Mouse (Mus musculus): ENCODE results near the gene Ttc4. TPM values are rescaled to one million over a fixed set of nuclear protein-coding genes. Genes with fewer than 3 reads are reported as not detected.

Gene Ttc4
- total RNA-seq, 2 experiments from 2014 or later, result 45.7 to 45.9 TPM

- DNase-seq (ENCODE audit: low spot score in 2 of 2), result no peak
Observed at GRCm38 (mm10) chr4:106653051-106653450, 25.7 kb downstream of the Ttc4 start.

DNA sequence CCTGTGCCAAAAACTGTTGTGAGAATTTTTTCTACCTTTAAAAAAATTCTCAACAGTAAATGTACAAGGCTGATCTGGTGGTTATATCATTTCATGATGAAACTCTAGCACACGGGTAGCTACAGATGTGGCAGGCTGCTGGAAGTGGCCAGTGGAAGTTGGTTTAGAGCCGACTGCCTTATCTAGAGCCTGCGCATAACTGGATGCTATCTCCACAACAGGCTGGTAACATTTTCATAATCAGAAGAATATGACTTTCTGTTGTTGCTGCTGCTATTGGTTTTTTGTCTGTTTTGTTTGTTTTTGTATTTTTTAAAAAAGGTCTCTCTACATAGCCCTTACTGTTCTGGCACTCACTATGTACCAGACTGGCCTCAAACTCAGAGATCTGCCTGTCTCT lies 26.2 kb downstream of the Ttc4 start:
- DNase-seq (ENCODE audit: low spot score in 2 of 2), result no peak

DNA sequence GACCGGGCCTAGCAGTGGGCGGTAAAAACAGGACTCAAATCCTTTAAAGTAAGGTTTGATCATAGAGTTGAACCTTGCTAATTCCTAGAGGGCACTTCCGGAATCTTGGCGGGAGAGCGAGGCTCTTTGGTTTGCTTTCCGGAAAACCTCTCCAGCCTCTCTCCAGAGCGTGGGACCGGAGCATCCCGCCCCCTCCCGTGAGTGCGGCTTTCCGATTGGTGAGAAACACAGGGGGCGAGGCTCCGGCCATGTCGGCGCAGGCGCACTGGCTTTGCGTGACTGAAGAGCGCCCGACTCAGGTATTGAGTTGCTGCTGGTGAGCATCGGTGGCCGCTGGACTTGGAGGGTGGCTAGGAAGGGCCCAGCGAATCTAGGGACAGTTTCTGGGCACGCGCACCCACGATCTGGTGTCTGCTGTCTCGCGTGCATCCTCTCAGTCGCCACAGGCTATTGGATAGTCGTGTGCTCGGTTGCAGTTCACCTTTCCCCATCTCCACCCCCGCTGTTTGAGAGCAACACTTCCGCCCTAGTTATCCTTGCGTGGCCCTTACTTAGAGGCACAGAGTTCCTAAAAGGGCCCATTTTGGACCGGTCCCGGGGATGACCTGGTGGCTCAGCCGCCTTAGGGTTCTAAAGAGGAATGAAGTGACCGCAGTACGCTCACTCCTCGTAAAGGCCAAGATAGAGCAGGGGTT lies 27.8 kb downstream of the Ttc4 start, which contains the start of gene Pars2:
TSS of gene Pars2 (plus strand) at position 237 of the 695 bp plus-strand sequence.
- peak; percentile 98 to 99 for DNase-seq (ENCODE audit: low spot score in 2 of 2)

- no peak for DNase-seq (ENCODE audit: low spot score in 2 of 2)
Observed at GRCm38 (mm10) chr4:106647137-106647536, 31.6 kb downstream of the Ttc4 start.

GRCm38 (mm10) chr4:106645797-106646196 lies 32.9 kb downstream of the Ttc4 start:
- no peak for DNase-seq (ENCODE audit: low spot score in 2 of 2)

DNA sequence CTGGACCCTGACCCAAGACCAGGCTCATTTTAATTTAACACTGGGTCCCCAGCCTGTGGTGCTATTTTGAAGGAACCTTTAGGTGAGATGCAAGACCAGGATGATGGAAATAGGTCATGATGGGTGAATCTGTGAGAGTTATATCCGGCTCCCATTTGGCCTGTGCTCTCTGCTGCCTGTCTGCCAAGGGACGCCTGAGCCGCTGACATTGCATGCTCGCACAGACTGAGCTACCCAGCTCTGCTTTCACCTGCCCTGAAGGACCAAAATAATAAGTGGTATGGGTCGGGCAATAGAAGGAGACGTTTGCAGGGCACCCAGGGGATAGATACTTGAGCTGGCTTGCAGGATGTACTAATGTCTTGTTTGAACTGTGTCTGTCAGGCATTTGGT lies 34.5 kb downstream of the Ttc4 start:
- DNase-seq (ENCODE audit: low spot score in 2 of 2), result no peak

GRCm38 (mm10) chr4:106643483-106644217 lies 35.1 kb downstream of the Ttc4 start:
- no peak for DNase-seq (ENCODE audit: low spot score in 2 of 2)

- DNase-seq (ENCODE audit: low spot score in 2 of 2), result no peak
Observed at GRCm38 (mm10) chr4:106634086-106634479, 44.7 kb downstream of the Ttc4 start.

DNA sequence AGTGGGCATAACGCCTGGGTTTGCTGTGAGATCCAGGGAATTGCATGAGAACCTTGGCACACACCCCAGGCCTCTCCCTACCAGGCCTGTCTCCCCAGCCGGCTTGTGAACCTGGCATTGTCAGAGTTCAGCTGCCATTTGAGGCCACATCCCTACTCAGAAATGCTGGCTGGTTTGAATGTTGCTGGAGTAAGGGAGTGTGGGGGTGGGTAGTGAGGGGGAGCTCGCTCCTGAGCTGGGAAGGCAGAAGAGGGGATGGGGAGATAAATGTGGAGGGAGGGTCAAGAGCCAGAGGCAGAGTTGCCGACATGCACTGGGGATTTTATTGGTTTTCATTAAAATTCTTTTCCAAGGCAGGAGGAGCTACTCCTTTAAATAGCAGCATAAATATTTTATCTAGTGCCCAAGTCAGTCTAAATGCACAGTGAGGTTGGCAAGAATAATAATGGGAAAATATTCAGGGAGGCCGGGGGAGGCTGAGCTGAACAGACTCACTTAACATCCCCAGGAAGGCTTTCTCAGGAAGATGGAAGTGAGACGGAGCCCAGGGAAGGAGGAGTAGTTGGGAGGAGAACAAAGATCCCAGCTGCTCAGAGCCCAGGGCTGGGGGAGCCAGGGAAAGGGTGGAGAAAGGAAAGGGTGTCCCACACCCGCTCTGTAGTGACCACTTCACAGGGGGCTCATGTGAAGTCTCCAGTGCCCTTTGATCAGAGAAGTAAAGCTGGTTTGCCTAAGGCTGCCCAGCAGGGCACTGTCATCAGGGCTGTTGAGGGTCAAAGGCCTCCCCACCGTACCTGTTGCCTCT lies 45.3 kb downstream of the Ttc4 start:
- DNase-seq (ENCODE audit: low spot score in 2 of 2), result peak in 1 of 2 experiments; percentile 36

DNA sequence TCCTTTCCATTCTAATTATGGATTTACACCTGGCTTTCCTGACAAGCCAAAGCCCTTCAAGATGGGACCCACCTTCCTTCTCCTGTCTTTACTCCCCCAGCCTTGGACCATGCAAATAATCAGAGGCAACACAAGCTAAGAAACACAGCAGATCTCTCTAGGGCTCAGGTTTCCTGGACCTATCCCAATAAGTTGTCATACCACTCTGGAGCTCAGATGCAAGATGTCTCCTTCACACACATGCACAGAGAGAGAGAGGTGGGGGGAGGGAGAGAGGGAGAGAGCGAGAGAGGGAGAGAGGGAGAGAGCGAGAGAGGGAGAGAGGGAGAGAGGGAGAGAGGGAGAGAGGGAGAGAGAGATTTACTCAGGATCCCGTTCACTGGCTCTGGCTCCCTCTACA lies 46.4 kb downstream of the Ttc4 start:
- no peak for DNase-seq (ENCODE audit: low spot score in 2 of 2)

GRCm38 (mm10) chr4:106630333-106631220 lies 48.2 kb downstream of the Ttc4 start:
- DNase-seq (ENCODE audit: low spot score in 2 of 2), result peak; percentile 89 to 91

GRCm38 (mm10) chr4:106629374-106629773 lies 49.4 kb downstream of the Ttc4 start:
- DNase-seq (ENCODE audit: low spot score in 2 of 2), result no peak

- DNase-seq (ENCODE audit: low spot score in 2 of 2), result no peak
Observed at GRCm38 (mm10) chr4:106628650-106629360, 49.9 kb downstream of the Ttc4 start.

- DNase-seq (ENCODE audit: low spot score in 2 of 2), result no peak
Observed at GRCm38 (mm10) chr4:106627809-106628208, 50.9 kb downstream of the Ttc4 start.

GRCm38 (mm10) chr4:106624271-106624670 lies 54.5 kb downstream of the Ttc4 start:
- DNase-seq (ENCODE audit: low spot score in 2 of 2), result no peak

DNA sequence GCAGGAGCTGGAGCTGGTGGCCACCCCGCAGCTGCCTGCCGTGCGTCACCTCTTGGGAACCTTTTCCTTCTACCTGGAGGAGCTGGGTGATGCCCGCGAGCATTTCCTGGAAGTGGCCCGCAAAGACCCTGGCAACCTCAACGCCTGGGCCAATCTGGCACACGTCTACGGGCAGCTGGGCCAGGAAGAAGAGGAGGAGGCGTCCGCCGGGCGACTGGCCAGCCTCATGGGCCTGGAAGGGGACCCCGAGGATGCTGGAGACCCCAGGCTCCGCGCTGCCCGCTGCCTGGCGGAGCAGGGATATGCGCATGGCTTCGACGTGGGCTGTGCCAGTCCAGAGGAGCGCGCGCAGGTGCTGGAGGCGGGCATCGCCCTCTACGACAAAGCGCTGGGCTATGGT lies 56.0 kb downstream of the Ttc4 start:
- no peak for DNase-seq (ENCODE audit: low spot score in 2 of 2)

GRCm38 (mm10) chr4:106622030-106622493 lies 56.7 kb downstream of the Ttc4 start, which contains the start of gene Ttc22:
Gene Ttc22 (plus strand): TSS chr4:106622432.
- no peak for DNase-seq (ENCODE audit: low spot score in 2 of 2)

- DNase-seq (ENCODE audit: low spot score in 2 of 2), result no peak
Observed at GRCm38 (mm10) chr4:106621428-106621827, 57.3 kb downstream of the Ttc4 start.

- DNase-seq (ENCODE audit: low spot score in 2 of 2), result no peak
Observed at GRCm38 (mm10) chr4:106618898-106619297, 59.8 kb downstream of the Ttc4 start.

DNA sequence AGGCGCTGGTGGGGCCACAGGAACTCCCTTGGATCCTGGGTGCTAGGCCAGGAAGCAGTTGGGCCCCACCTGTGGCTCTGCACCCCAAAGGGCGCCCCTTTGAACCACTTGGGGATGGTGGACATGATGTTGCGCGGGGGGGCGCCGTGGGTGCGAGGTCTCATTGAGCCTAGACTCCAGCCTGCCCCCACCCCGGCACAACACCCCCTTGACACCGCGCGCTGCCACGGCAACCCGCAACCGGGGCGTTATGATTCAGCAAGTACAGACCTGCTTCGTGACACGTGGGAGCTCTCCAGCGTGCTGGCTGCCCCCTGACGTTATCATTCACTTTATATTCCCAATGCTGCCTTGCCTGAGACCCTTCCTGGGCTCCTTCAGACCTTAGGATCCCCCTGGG lies 61.7 kb downstream of the Ttc4 start, which contains the start of gene Lexm:
TSS of gene Lexm (minus strand) at position 186 of the 400 bp plus-strand sequence.
- DNase-seq (ENCODE audit: low spot score in 2 of 2), result peak in 1 of 2 experiments; percentile 52
